Mouse (Mus musculus) heart, adult 8-10 months (tissue): ENCODE measurements around the gene Tnn. TPM values are rescaled to one million over a fixed set of nuclear protein-coding genes. Genes with fewer than 3 reads are reported as not detected.

Experiments
- DNase-seq: peaks from one replicate; pipeline ENCODE4 v3.0.0; 2022; ENCODE audit warnings: low spot score
- total RNA-seq, 4 experiments: library from RNA; stranded (reverse); gene quantifications; 2 replicates each; pipeline ENCODE4 v1.2.4; 2022

The Tnn gene
- total RNA-seq: not detected

- no peak for DNase-seq
Observed at GRCm38 (mm10) chr1:160153480-160153879, at the start of gene Tnn. Gene Tnn, minus strand, starts transcription at chr1:160153580.

GRCm38 (mm10) chr1:160195337-160195663, 41.9 kb upstream of the Tnn start:
- no peak for DNase-seq

- peak; percentile 98 for DNase-seq
Observed at GRCm38 (mm10) chr1:160194529-160195336, 41.4 kb upstream of the Tnn start, which contains the start of gene Mrps14. Gene Mrps14, plus strand, starts transcription at chr1:160195215.

- no peak for DNase-seq
Observed at GRCm38 (mm10) chr1:160184506-160184905, 31.1 kb upstream of the Tnn start.

- DNase-seq: no peak
Observed at GRCm38 (mm10) chr1:160181216-160181615, 27.8 kb upstream of the Tnn start.

- no peak for DNase-seq
Observed at GRCm38 (mm10) chr1:160176903-160177302, 23.5 kb upstream of the Tnn start.

- no peak for DNase-seq
Observed at GRCm38 (mm10) chr1:160166600-160166999, 13.2 kb upstream of the Tnn start.

GRCm38 (mm10) chr1:160158190-160158589, 4.8 kb upstream of the Tnn start:
- no peak for DNase-seq

- DNase-seq: no peak
Observed at GRCm38 (mm10) chr1:160150726-160151125, 2.7 kb downstream of the Tnn start.

- DNase-seq: no peak
Observed at GRCm38 (mm10) chr1:160149291-160149906, 4.0 kb downstream of the Tnn start.

GRCm38 (mm10) chr1:160147274-160147673, 6.1 kb downstream of the Tnn start:
- no peak for DNase-seq

GRCm38 (mm10) chr1:160145606-160146005, 7.8 kb downstream of the Tnn start:
- DNase-seq: no peak

- DNase-seq: no peak
Observed at GRCm38 (mm10) chr1:160144343-160144742, 9.0 kb downstream of the Tnn start.

GRCm38 (mm10) chr1:160136362-160136890, 17.0 kb downstream of the Tnn start:
- no peak for DNase-seq

GRCm38 (mm10) chr1:160133464-160134079, 19.8 kb downstream of the Tnn start:
- DNase-seq: no peak

- DNase-seq: no peak
Observed at GRCm38 (mm10) chr1:160123957-160124356, 29.4 kb downstream of the Tnn start.

- DNase-seq: no peak
Observed at GRCm38 (mm10) chr1:160108604-160109003, 44.8 kb downstream of the Tnn start.

GRCm38 (mm10) chr1:160105426-160105825, 48.0 kb downstream of the Tnn start:
- no peak for DNase-seq

GRCm38 (mm10) chr1:160100996-160101395, 52.4 kb downstream of the Tnn start:
- DNase-seq: no peak

GRCm38 (mm10) chr1:160099659-160100302, 53.6 kb downstream of the Tnn start:
- no peak for DNase-seq

- DNase-seq: no peak
Observed at GRCm38 (mm10) chr1:160086651-160087050, 66.7 kb downstream of the Tnn start.

- DNase-seq: no peak
Observed at GRCm38 (mm10) chr1:160084239-160084638, 69.1 kb downstream of the Tnn start.
